Mouse (Mus musculus): ENCODE measurements around the gene Eif2ak1.

GRCm38 (mm10) chr5:143918120-143918519 lies 100.5 kb downstream of the Eif2ak1 start:
- no peak for TF ChIP-seq CTCF (IDR thresholded peaks at IDR 0.05; ENCODE audit: control insufficient read depth, insufficient read depth, insufficient replicate concordance, low read depth, low read length)
- TF ChIP-seq POLR2A (IDR thresholded peaks at IDR 0.05; ENCODE audit: control insufficient read depth, low read depth, low read length): no peak
